Mouse (Mus musculus) MEL (cell line): ENCODE data around the gene Khdrbs2. TPM values are rescaled to one million over a fixed set of nuclear protein-coding genes. Genes with fewer than 3 reads are reported as not detected.

ENCODE experiments used
- DNase-seq: peaks from one replicate; pipeline ENCODE4 v3.0.0; 2011; ENCODE audit warnings: low read depth, low spot score
- H3K27ac ChIP-seq: 2 replicates; pipeline ENCODE4 v1.5.1; 2012; ENCODE audit warnings: low read depth, mild to moderate bottlenecking, control low read depth, low read length, moderate library complexity; ENCODE audit not compliant: control insufficient read depth
- H3K27me3 ChIP-seq, 2 experiments: fragments of 150-350 bp in 1 of 2; sonication (generic) in 1 of 2; 2 replicates each; pipeline ENCODE4 v1.6.1; 2012; ENCODE audit warnings: low read length in 2 of 2, mild to moderate bottlenecking in 2 of 2, improper control_type of control experiment in 1 of 2, moderate library complexity in 1 of 2; ENCODE audit not compliant: insufficient read depth in 2 of 2, control insufficient read depth in 1 of 2
- H3K36me3 ChIP-seq, 2 experiments: 2 replicates each; pipeline ENCODE4 v1.6.1; 2012 to 2014; ENCODE audit warnings: low read length in 2 of 2, improper control_type of control experiment in 1 of 2, inconsistent platforms in 1 of 2, mild to moderate bottlenecking in 1 of 2; ENCODE audit not compliant: insufficient read depth in 2 of 2, control insufficient read depth in 1 of 2
- H3K4me1 ChIP-seq, 2 experiments: fragments of 150-350 bp in 1 of 2; sonication (generic) in 1 of 2; 2 replicates each; pipeline ENCODE4 v1.6.1; 2012; ENCODE audit warnings: low read length in 2 of 2, improper control_type of control experiment in 1 of 2, mild to moderate bottlenecking in 1 of 2; ENCODE audit not compliant: insufficient read depth in 2 of 2, control insufficient read depth in 1 of 2
- H3K4me3 ChIP-seq, 2 experiments: fragments of 150-350 bp in 1 of 2; sonication (generic) in 1 of 2; 2 replicates each; pipeline ENCODE4 v1.5.1; 2012; ENCODE audit warnings: low read depth in 2 of 2, low read length in 2 of 2, mild to moderate bottlenecking in 2 of 2, moderate library complexity in 2 of 2, control low read depth in 1 of 2, improper control_type of control experiment in 1 of 2; ENCODE audit not compliant: control insufficient read depth in 1 of 2, insufficient read depth in 1 of 2
- H3K79me2 ChIP-seq: 2 replicates; pipeline ENCODE4 v1.6.1; 2012; ENCODE audit warnings: mild to moderate bottlenecking, low read length, moderate library complexity; ENCODE audit not compliant: control insufficient read depth, poor library complexity, insufficient read depth
- H3K9ac ChIP-seq: 2 replicates; pipeline ENCODE4 v1.6.1; 2012; ENCODE audit warnings: low read depth, mild to moderate bottlenecking, control low read depth, low read length, moderate library complexity; ENCODE audit not compliant: control insufficient read depth, poor library complexity, severe bottlenecking
- H3K9me3 ChIP-seq: fragments of 150-350 bp; sonication (generic); replicated peaks from 2 replicates; pipeline ENCODE4 v1.6.1; 2012; ENCODE audit warnings: mild to moderate bottlenecking, low read length, improper control_type of control experiment, moderate library complexity; ENCODE audit not compliant: insufficient read depth
- BHLHE40 ChIP-seq: IDR thresholded peaks from 2 replicates; pipeline ENCODE4 v1.6.1; 2012; ENCODE audit warnings: low read depth, mild to moderate bottlenecking, inconsistent platforms, low read length, improper control_type of control experiment, borderline replicate concordance
- CHD1 ChIP-seq: IDR thresholded peaks from 2 replicates; pipeline ENCODE4 v1.6.1; 2012; ENCODE audit warnings: low read depth, mild to moderate bottlenecking, inconsistent platforms, low read length, improper control_type of control experiment
- CTCF ChIP-seq, 3 experiments: IDR thresholded peaks in 2 of 3; conservative IDR thresholded peaks in 1 of 3; 2 replicates each; pipeline ENCODE4 v1.5.1; 2011 to 2012; ENCODE audit warnings: low read length in 3 of 3, low read depth in 2 of 3, mild to moderate bottlenecking in 2 of 3, improper control_type of control experiment in 1 of 3, inconsistent platforms in 1 of 3, mixed read lengths in 1 of 3, moderate library complexity in 1 of 3; ENCODE audit not compliant: control insufficient read depth in 1 of 3, insufficient read depth in 1 of 3, poor library complexity in 1 of 3, severe bottlenecking in 1 of 3
- E2F4 ChIP-seq: IDR thresholded peaks from 2 replicates; pipeline ENCODE4 v1.6.1; 2011; ENCODE audit warnings: low read depth, low read length, improper control_type of control experiment, borderline replicate concordance
- ELF1 ChIP-seq: IDR thresholded peaks from 2 replicates; pipeline ENCODE4 v1.6.1; 2014; ENCODE audit warnings: low read depth, mild to moderate bottlenecking, inconsistent platforms, low read length, improper control_type of control experiment, moderate library complexity
- EP300 ChIP-seq, 2 experiments: IDR thresholded peaks; 2 replicates each; pipeline ENCODE4 v1.6.1; 2011; ENCODE audit warnings: improper control_type of control experiment in 2 of 2, low read length in 2 of 2, low read depth in 1 of 2, mild to moderate bottlenecking in 1 of 2
- ETS1 ChIP-seq: IDR thresholded peaks from 2 replicates; pipeline ENCODE4 v1.6.1; 2012; ENCODE audit warnings: low read depth, mild to moderate bottlenecking, inconsistent platforms, low read length, improper control_type of control experiment, moderate library complexity
- GABPA ChIP-seq: IDR thresholded peaks from 2 replicates; pipeline ENCODE4 v1.6.1; 2012; ENCODE audit warnings: low read depth, mild to moderate bottlenecking, inconsistent platforms, low read length, improper control_type of control experiment, moderate library complexity
- GATA1 ChIP-seq: IDR thresholded peaks from 2 replicates; pipeline ENCODE4 v1.6.1; 2011; ENCODE audit warnings: low read depth, low read length, improper control_type of control experiment
- JUND ChIP-seq: IDR thresholded peaks from 2 replicates; pipeline ENCODE4 v1.6.1; 2011; ENCODE audit warnings: low read depth, mild to moderate bottlenecking, improper control_type of control experiment, low read length
- MAX ChIP-seq: IDR thresholded peaks from 2 replicates; pipeline ENCODE4 v1.6.1; 2011; ENCODE audit warnings: low read length, improper control_type of control experiment
- MAZ ChIP-seq: IDR thresholded peaks from 2 replicates; pipeline ENCODE4 v1.6.1; 2012; ENCODE audit warnings: low read depth, mild to moderate bottlenecking, inconsistent platforms, low read length, improper control_type of control experiment
- MXI1 ChIP-seq: IDR thresholded peaks from 2 replicates; pipeline ENCODE4 v1.6.1; 2011; ENCODE audit warnings: mild to moderate bottlenecking, low read depth, low read length, improper control_type of control experiment
- MYB ChIP-seq: IDR thresholded peaks from 2 replicates; pipeline ENCODE4 v1.6.1; 2011; ENCODE audit warnings: mild to moderate bottlenecking, low read depth, low read length, improper control_type of control experiment
- NELFE ChIP-seq: IDR thresholded peaks from 2 replicates; pipeline ENCODE4 v1.6.1; 2011; ENCODE audit warnings: low read depth, low read length, improper control_type of control experiment
- NRF1 ChIP-seq: IDR thresholded peaks from 2 replicates; pipeline ENCODE4 v1.6.1; 2014; ENCODE audit warnings: low read depth, mild to moderate bottlenecking, inconsistent platforms, low read length, improper control_type of control experiment, moderate library complexity; ENCODE audit not compliant: poor library complexity, insufficient read depth, severe bottlenecking
- POLR2AphosphoS2 ChIP-seq: IDR thresholded peaks from 2 replicates; pipeline ENCODE4 v1.6.1; 2011; ENCODE audit warnings: low read length, improper control_type of control experiment
- RAD21 ChIP-seq: IDR thresholded peaks from 2 replicates; pipeline ENCODE4 v1.6.1; 2011; ENCODE audit warnings: mild to moderate bottlenecking, low read depth, low read length, improper control_type of control experiment
- UBTF ChIP-seq: IDR thresholded peaks from 2 replicates; pipeline ENCODE4 v1.6.1; 2012; ENCODE audit warnings: low read depth, mild to moderate bottlenecking, inconsistent platforms, low read length, improper control_type of control experiment, moderate library complexity, borderline replicate concordance; ENCODE audit not compliant: insufficient read depth
- USF1 ChIP-seq: IDR thresholded peaks from 2 replicates; pipeline ENCODE4 v1.6.1; 2014; ENCODE audit warnings: low read depth, mild to moderate bottlenecking, inconsistent platforms, low read length, improper control_type of control experiment, moderate library complexity
- USF2 ChIP-seq, 2 experiments: IDR thresholded peaks; 2 replicates each; pipeline ENCODE4 v1.6.1; 2011 to 2012; ENCODE audit warnings: improper control_type of control experiment in 2 of 2, low read length in 2 of 2, borderline replicate concordance in 1 of 2, inconsistent platforms in 1 of 2, low read depth in 1 of 2, mild to moderate bottlenecking in 1 of 2; ENCODE audit not compliant: insufficient read depth in 1 of 2
- ZC3H11A ChIP-seq: IDR thresholded peaks from 2 replicates; pipeline ENCODE4 v1.6.1; 2012; ENCODE audit warnings: low read depth, mild to moderate bottlenecking, inconsistent platforms, low read length, improper control_type of control experiment
- ZKSCAN1 ChIP-seq: IDR thresholded peaks from 2 replicates; pipeline ENCODE4 v1.6.1; 2012; ENCODE audit warnings: low read depth, mild to moderate bottlenecking, inconsistent platforms, low read length, improper control_type of control experiment, moderate library complexity
- polyA plus RNA-seq, 2 experiments: library from polyadenylated mRNA; stranded (reverse) in 1 of 2; unstranded in 1 of 2; fragments of >175 nt in 1 of 2; fragments of >200 nt in 1 of 2; gene quantifications; 2 replicates each; pipeline versions ENCODE4 v1.2.1 to v1.2.4; 2012; ENCODE audit warnings: low replicate concordance in 2 of 2, low read depth in 1 of 2; ENCODE audit not compliant: insufficient read length in 2 of 2, insufficient read depth in 1 of 2, missing spikeins in 1 of 2
- total RNA-seq: library from RNA; depleted of rRNA; stranded (reverse); fragments of 300-350 nt; gene quantifications from 2 replicates; pipeline ENCODE4 v1.2.3, GENCODE M21; 2012

Khdrbs2 gene
- total and polyA plus RNA-seq, 3 experiments = not detected

- no peak overlapping the region for H3K27ac ChIP-seq
- H3K4me3 ChIP-seq = no peak overlapping the region
- H3K36me3 ChIP-seq = no peaks in the 10 kb centered on the region
- no peaks in the 10 kb centered on the region for H3K27me3 ChIP-seq
- no peak for TF ChIP-seq CTCF (IDR thresholded peaks at IDR 0.05 in 2 of 3, conservative IDR thresholded peaks at IDR 0.05 in 1 of 3; ENCODE audit: control insufficient read depth in 1 of 3, insufficient read depth in 1 of 3, low read depth in 2 of 3, low read length in 3 of 3, poor library complexity in 1 of 3, severe bottlenecking in 1 of 3)
- no peak for TF ChIP-seq ZC3H11A
- no peak for TF ChIP-seq MAZ
- no peak for TF ChIP-seq EP300 (IDR thresholded peaks at IDR 0.05; ENCODE audit: low read depth in 1 of 2, low read length in 2 of 2)
- TF ChIP-seq USF1 = no peak
- no peak for TF ChIP-seq MYB
- TF ChIP-seq GATA1 = no peak
- H3K9ac ChIP-seq = no peak overlapping the region
- H3K79me2 ChIP-seq = no peaks in the 10 kb centered on the region
- H3K4me1 ChIP-seq = no peaks in the 10 kb centered on the region
- no peak for DNase-seq
- H3K9me3 ChIP-seq = no peaks in the 10 kb centered on the region
Measured at GRCm38 (mm10) chr1:32553925-32554324, 381.4 kb downstream of the Khdrbs2 start.

GRCm38 (mm10) chr1:32568901-32569300 is 396.4 kb downstream of the Khdrbs2 start:
- H3K27ac ChIP-seq = no peak overlapping the region
- no peaks in the 10 kb centered on the region for H3K4me1 ChIP-seq
- H3K36me3 ChIP-seq = no peaks in the 10 kb centered on the region
- no peaks in the 10 kb centered on the region for H3K27me3 ChIP-seq
- no peak overlapping the region for H3K4me3 ChIP-seq
- DNase-seq = no peak
- no peak for TF ChIP-seq ELF1
- TF ChIP-seq BHLHE40 = no peak
- no peak for TF ChIP-seq E2F4
- no peak for TF ChIP-seq POLR2AphosphoS2
- no peak for TF ChIP-seq CTCF (IDR thresholded peaks at IDR 0.05 in 2 of 3, conservative IDR thresholded peaks at IDR 0.05 in 1 of 3; ENCODE audit: control insufficient read depth in 1 of 3, insufficient read depth in 1 of 3, low read depth in 2 of 3, low read length in 3 of 3, poor library complexity in 1 of 3, severe bottlenecking in 1 of 3)
- no peak for TF ChIP-seq GABPA
- TF ChIP-seq UBTF = no peak
- no peak for TF ChIP-seq MAZ
- no peak for TF ChIP-seq ZKSCAN1
- TF ChIP-seq RAD21 = no peak
- no peak for TF ChIP-seq ETS1
- no peak for TF ChIP-seq MAX
- no peak for TF ChIP-seq ZC3H11A
- no peak for TF ChIP-seq JUND
- no peak for TF ChIP-seq USF2 (IDR thresholded peaks at IDR 0.05; ENCODE audit: borderline replicate concordance in 1 of 2, insufficient read depth in 1 of 2, low read depth in 1 of 2, low read length in 2 of 2)
- TF ChIP-seq NELFE = no peak
- no peak for TF ChIP-seq CHD1
- TF ChIP-seq NRF1 = no peak
- no peak for TF ChIP-seq MXI1
- no peaks in the 10 kb centered on the region for H3K9me3 ChIP-seq
- H3K79me2 ChIP-seq = no peaks in the 10 kb centered on the region
- H3K9ac ChIP-seq = no peak overlapping the region
